Mouse (Mus musculus) spleen, adult 2 months (tissue): ENCODE measurements around the gene Ifna7. TPM values are rescaled to one million over a fixed set of nuclear protein-coding genes. Genes with fewer than 3 reads are reported as not detected.

ENCODE experiments used
- DNase-seq, 2 experiments: peaks; one replicate each; pipeline versions ENCODE4 v3.0.0 to v3.0.0-alpha.2; 2012 to 2021; ENCODE audit warnings: low spot score in 2 of 2, low read depth in 1 of 2
- H3K27ac ChIP-seq: fragments of 200-500 bp; 2 replicates; pipeline ENCODE4 v1.5.1; 2012; ENCODE audit warnings: low read length, inconsistent platforms; ENCODE audit not compliant: insufficient read depth
- H3K27me3 ChIP-seq: fragments of 200-500 bp; 2 replicates; pipeline ENCODE4 v1.6.1; 2012; ENCODE audit warnings: mild to moderate bottlenecking, moderate library complexity, low read length, inconsistent platforms; ENCODE audit not compliant: control insufficient read depth, insufficient read depth
- H3K36me3 ChIP-seq: fragments of 200-500 bp; 2 replicates; pipeline ENCODE4 v1.6.1; 2012; ENCODE audit warnings: mild to moderate bottlenecking, low read length, inconsistent platforms; ENCODE audit not compliant: control insufficient read depth, insufficient read depth
- H3K4me1 ChIP-seq: fragments of 200-500 bp; 2 replicates; pipeline ENCODE4 v1.6.1; 2011; ENCODE audit warnings: inconsistent platforms; ENCODE audit not compliant: control insufficient read depth, insufficient read depth, insufficient read length
- H3K4me3 ChIP-seq: fragments of 200-500 bp; 2 replicates; pipeline ENCODE4 v1.5.1; 2011; ENCODE audit warnings: mild to moderate bottlenecking, inconsistent platforms; ENCODE audit not compliant: insufficient read depth, insufficient read length; ENCODE audit errors: extremely low read depth
- CTCF ChIP-seq: fragments of 200-500 bp; IDR thresholded peaks from 2 replicates; pipeline ENCODE4 v1.5.1; 2011; ENCODE audit warnings: mild to moderate bottlenecking, inconsistent platforms; ENCODE audit not compliant: insufficient read depth, insufficient read length, insufficient replicate concordance; ENCODE audit errors: extremely low read depth
- POLR2A ChIP-seq: fragments of 200-500 bp; IDR thresholded peaks from 2 replicates; pipeline ENCODE4 v1.6.1; 2011; ENCODE audit warnings: low read depth, low read length, inconsistent platforms
- WGBS: fragments of 180-500 bp; shearing (Covaris S2); methylation state at CpG from one replicate; pipeline ENCODE4 v1.1.7; 2018; 5-methylcytosine and 5-hydroxymethylcytosine counted together
- polyA plus RNA-seq: library from polyadenylated mRNA; depleted of rRNA; stranded (reverse); fragments of >200 nt; gene quantifications from 2 replicates; pipeline ENCODE4 v1.2.3, GENCODE M21; 2012

Gene Ifna7
- polyA plus RNA-seq, 1 experiment: not detected

DNA sequence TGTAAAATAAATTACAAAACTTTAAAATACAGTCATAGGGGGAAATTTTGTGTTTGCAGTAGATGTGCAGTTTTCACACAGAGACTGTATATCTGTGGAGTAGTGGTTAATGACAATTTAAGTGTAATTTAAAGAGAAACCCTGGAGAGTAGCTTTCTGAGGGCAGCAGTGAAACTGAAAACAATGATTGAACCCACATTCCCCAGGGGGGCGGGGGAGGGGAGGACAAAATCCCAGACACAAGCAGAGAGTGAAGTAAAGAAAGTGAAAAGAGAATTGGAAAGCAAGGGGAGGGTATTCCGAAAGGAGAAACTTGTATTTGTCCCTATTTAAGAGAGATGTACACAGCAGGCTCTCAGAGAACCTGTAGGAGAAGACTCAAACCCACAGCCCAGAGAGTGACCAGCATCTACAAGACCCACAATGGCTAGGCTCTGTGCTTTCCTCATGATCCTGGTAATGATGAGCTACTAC is 25.4 kb downstream of the Ifna7 start, which contains the start of gene Ifna4:
Gene Ifna4, plus strand, starts transcription at position 424 of the 474 bp plus-strand sequence.
- Histone ChIP-seq H3K36me3 (no peaks in the 10 kb centered on the region), H3K27ac (no peak within 1 kb of the TSS), H3K4me1 (no peaks in the 10 kb centered on the region; the same call in 1 of the 2 replicates), H3K27me3 (no peaks in the 10 kb centered on the region), H3K4me3 (no peak within 1 kb of the TSS)
- no peak for DNase-seq
- WGBS: 78% methylated on average over 2 of the region's 2 CpGs
- TF ChIP-seq POLR2A (no peak), CTCF (no peak)

DNA sequence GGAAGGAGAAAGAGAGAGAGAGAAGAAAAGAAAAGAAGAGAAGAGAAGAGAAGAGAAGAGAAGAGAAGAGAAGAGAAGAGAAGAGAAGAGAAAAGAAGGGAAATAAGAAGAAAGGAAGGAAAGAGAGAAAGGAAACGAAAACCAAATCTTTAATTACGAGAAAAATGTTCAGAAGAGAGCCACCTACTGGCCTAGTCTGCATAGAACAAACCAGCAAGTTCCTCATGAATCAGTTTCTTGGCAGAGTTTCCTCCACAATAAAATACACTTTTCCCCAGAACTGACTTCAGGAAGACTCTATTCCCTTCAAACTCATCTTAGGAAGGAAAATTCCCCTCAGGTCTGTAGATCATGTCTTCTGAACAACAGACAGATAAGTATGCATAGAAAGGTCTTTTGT is 29.3 kb downstream of the Ifna7 start:
- Histone ChIP-seq H3K4me1 (no peaks in the 10 kb centered on the region; the same call in 1 of the 2 replicates), H3K4me3 (no peak overlapping the region), H3K36me3 (no peaks in the 10 kb centered on the region), H3K27ac (no peak overlapping the region), H3K27me3 (no peaks in the 10 kb centered on the region)
- DNase-seq: no peak
- 28% methylated on average over 2 of the region's 2 CpGs for whole genome bisulfite sequencing
- TF ChIP-seq POLR2A (no peak), CTCF (no peak)

DNA sequence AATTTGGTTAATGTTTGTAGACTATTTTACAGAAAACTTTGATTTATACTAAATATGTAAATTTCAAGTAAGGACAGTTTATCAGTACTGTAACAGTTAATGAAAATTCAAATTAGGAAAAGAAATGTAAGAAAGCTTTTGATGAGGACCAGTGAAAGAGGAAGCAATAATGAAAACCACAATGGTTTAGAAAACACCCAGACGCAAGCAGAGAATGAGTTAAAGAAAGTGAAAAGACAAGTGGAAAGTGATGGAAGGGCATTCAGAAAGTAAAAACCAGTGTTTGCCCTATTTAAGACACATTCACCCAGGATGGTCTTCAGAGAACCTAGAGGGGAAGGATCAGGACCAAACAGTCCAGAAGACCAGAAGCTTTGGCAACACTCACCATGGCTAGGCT is 33.7 kb downstream of the Ifna7 start, which contains the start of gene Ifna1:
Gene Ifna1, plus strand, starts transcription at position 390 of the 400 bp plus-strand sequence.
- DNase-seq: no peak
- TF ChIP-seq POLR2A (no peak), CTCF (no peak)
- 18% methylated on average over 1 of the region's 1 CpGs for WGBS

DNA sequence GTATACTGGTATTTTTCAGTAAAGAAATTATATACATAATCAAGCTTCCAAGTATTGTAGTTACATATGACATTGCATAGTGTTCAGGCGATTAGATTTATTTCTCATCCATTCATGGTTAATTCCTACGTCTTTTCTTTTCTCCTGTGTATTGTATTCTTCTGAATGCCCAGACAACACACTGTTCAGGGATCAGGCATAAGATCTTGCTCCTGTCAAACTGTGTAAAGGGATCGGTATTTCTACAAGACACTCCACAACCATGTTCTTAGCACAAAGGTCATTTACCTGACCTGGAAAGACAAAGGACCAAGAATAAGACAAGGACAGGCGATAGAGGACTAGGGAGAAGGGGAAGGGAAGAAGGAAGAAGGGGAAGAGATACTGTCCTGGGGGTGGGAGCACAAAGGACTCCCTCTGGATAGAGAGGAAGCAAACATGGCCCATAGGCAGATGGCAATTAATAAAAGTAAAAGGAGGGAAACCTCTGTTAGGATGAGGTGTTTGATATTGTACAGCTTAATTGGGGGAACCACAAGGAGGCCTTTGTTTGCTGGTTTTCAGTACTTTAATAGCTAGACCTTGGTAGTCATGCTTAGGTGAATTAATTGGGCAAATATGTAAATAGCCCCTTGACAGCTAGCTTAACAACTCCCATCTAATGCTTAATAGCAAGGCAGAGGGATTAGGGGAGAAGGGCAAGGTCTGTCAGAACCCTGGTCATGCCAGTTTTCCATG is 35.2 kb downstream of the Ifna7 start:
- no peak for TF ChIP-seq POLR2A
- TF ChIP-seq CTCF: no peak
- no peak for DNase-seq
- no peak overlapping the region for H3K27ac ChIP-seq
- H3K4me3 ChIP-seq: no peak overlapping the region
- no peaks in the 10 kb centered on the region for H3K36me3 ChIP-seq
- no peaks in the 10 kb centered on the region for H3K4me1 ChIP-seq
- 85% methylated on average over 4 of the region's 4 CpGs for WGBS
- no peaks in the 10 kb centered on the region for H3K27me3 ChIP-seq

More for the DNA sequence above, 33.7 kb downstream of the Ifna7 start, which contains the start of gene Ifna1:
- no peak within 1 kb of the TSS for H3K4me3 ChIP-seq
- H3K36me3 ChIP-seq: no peaks in the 10 kb centered on the region
- no peaks in the 10 kb centered on the region for H3K4me1 ChIP-seq
- H3K27ac ChIP-seq: no peak within 1 kb of the TSS
- H3K27me3 ChIP-seq: no peaks in the 10 kb centered on the region

DNA sequence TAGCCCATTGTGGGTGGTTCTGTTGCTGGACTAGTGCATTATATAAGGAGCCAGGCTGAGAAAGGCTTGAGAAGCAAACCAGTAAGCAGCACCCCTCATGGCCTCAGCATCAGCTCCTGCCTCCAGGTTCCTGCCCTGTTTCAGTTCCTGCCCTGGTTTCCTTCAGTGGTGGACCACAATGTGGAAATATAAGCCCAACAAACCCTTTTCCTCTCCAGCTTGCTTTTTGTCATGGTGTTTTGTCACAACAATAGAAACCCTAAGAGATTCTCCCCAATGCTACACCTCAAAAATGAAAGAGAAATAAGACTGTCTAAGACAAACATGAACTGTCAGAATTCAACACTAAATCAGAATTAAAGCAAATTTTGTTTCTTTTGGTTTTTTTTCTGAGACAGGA is 43.2 kb downstream of the Ifna7 start:
- Histone ChIP-seq H3K4me3 (no peak overlapping the region), H3K4me1 (no peaks in the 10 kb centered on the region), H3K27me3 (no peaks in the 10 kb centered on the region), H3K36me3 (no peaks in the 10 kb centered on the region), H3K27ac (no peak overlapping the region)
- no peak for DNase-seq
- no peak for TF ChIP-seq POLR2A
- TF ChIP-seq CTCF: no peak

DNA sequence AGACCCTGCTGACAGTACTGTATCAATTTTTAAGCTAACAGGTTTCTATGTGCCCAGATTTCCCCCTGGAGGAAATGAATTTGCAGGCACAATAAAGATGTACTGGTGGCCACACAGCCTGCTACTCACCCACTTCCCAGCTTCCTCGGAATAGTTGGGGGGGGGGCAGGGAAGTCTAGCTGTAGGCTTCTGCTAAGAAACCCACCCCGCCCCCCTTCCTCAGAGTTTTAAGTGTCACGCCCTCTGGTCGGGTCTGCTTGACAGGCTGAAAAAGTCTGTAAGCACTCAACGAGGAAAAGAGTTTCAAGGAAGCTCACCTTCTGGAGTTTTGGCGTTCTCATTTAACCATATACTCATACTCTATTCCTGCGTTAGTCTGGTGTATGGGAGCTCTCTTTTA is 47.3 kb downstream of the Ifna7 start:
- no peak for DNase-seq
- TF ChIP-seq CTCF: no peak
- no peak for TF ChIP-seq POLR2A
- Histone ChIP-seq H3K4me1 (peaks cover 9% of the 10 kb centered on the region; the same call in 1 of the 2 replicates), H3K27ac (no peak overlapping the region), H3K27me3 (no peaks in the 10 kb centered on the region), H3K4me3 (no peak overlapping the region), H3K36me3 (no peaks in the 10 kb centered on the region)
- 42% methylated on average over 7 of the region's 7 CpGs for WGBS

DNA sequence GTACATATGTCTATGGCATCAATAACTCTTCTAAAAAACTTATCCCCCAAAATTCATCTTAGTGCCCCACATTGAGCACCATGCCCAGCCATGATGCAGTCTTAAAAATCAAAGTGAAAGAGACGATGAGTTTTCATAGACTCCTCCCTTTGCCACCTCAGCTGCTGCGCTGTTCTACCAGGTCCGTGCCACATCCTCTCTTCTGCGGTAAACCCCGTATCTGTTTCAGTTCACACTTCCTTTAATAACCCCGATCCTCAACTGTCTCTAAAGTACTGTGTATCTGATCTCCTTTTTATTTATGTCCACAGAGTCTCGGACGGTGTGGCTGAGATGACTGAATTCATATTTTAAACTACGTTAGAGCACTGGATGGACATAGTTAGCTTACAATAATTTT is 48.6 kb downstream of the Ifna7 start:
- Histone ChIP-seq H3K4me3 (peak overlapping the region; percentile 56), H3K4me1 (peaks cover 9% of the 10 kb centered on the region; the same call in 1 of the 2 replicates), H3K27ac (peak overlapping the region; percentile 74), H3K27me3 (no peaks in the 10 kb centered on the region), H3K36me3 (no peaks in the 10 kb centered on the region)
- no peak for TF ChIP-seq POLR2A
- no peak for TF ChIP-seq CTCF
- 7% methylated on average over 9 of the region's 9 CpGs for WGBS
- DNase-seq: peak; percentile 68 to 82
